In genomic region chr13:51656516-51657235, GRCm38 (mm10) we compare ENCODE assay signal across 16 mouse cellular contexts.
"Had no signal": no experiment of that assay in that cellular context is flagged by ENCODE, and none has a peak within 500 bp of the region (broad histone marks: within the 10 kb centered on the region; RNA-seq: fewer than 3 reads in every experiment).

No protein-coding gene starts in this region.

- ATAC-seq: hindbrain, postnatal 0 days; liver, postnatal 0 days had no signal

- H3K4me1 ChIP-seq: limb, embryonic 12.5 days; neural tube, embryonic 12.5 days had no signal

- DNase-seq: layer of hippocampus, adult 9-11 months; layer of hippocampus, postnatal 36 days; liver; liver, embryonic 13.5 days; liver, postnatal 0 days; lung, postnatal 14 days; retina, postnatal 1 day; thymus, postnatal 36 days had no signal

- H3K9ac ChIP-seq: limb, embryonic 12.5 days; liver, embryonic 13.5 days; liver, postnatal 0 days; lung, embryonic 15.5 days; midbrain, embryonic 12.5 days; neural tube, embryonic 12.5 days; stomach, embryonic 15.5 days had no signal

- H3K9me3 ChIP-seq: limb, embryonic 12.5 days; liver, embryonic 13.5 days; lung, embryonic 15.5 days; midbrain, embryonic 12.5 days; neural tube, embryonic 12.5 days; stomach, embryonic 15.5 days had no signal

- H3K4me2 ChIP-seq: limb, embryonic 12.5 days; liver, embryonic 13.5 days; lung, embryonic 15.5 days; midbrain, embryonic 12.5 days; neural tube, embryonic 12.5 days; stomach, embryonic 15.5 days had no signal

- H3K27ac ChIP-seq: hindbrain, postnatal 0 days; limb, embryonic 12.5 days; liver, embryonic 13.5 days; lung, embryonic 15.5 days; macrophage; midbrain, embryonic 12.5 days; neural tube, embryonic 12.5 days; stomach, embryonic 15.5 days had no signal

- H3K4me3 ChIP-seq: limb, embryonic 12.5 days; liver, embryonic 13.5 days; lung, embryonic 15.5 days; midbrain, embryonic 12.5 days; myocyte; neural tube, embryonic 12.5 days; stomach, embryonic 15.5 days had no signal

- H3K27me3 ChIP-seq: limb, embryonic 12.5 days; liver, embryonic 13.5 days; lung, embryonic 15.5 days; midbrain, embryonic 12.5 days; neural tube, embryonic 12.5 days; stomach, embryonic 15.5 days had no signal
